Mouse (Mus musculus): ENCODE measurements around the gene Soat2. TPM values are rescaled to one million over a fixed set of nuclear protein-coding genes. Genes with fewer than 3 reads are reported as not detected.

Gene Soat2
- polyA plus RNA-seq, 1 experiment, result 0.43 TPM

DNA sequence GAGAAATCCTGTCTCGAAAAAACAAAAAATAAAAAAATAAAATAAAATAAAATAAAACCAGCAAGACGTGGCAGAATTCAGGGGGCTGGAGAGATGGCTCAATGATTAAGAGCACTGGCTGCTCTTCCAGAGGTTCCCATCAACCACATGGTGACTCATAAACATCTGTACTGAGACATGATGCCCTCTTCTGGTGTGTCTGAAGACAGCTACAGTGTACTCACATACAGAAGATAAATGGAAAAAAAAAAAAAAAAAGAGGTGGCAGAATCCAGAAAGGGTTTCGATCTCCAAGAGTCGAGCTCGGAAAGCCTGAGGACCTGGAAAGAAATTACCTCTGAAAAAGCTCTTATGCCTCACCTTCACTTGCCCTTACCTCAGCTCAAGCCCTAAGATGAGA, 9.2 kb upstream of the Soat2 start:
- no peak overlapping the region for H3ac ChIP-seq (ENCODE audit: control insufficient read depth, insufficient read length)
- H3K4me3 ChIP-seq, result no peak overlapping the region
- no peaks in the 10 kb centered on the region for H3K27me3 ChIP-seq (ENCODE audit: control insufficient read depth, insufficient read depth, insufficient read length)
- no peak overlapping the region for H3K4me2 ChIP-seq (ENCODE audit: low read depth)
- no peak for TF ChIP-seq POLR2AphosphoS2 (IDR thresholded peaks at IDR 0.05; ENCODE audit: insufficient read length, low read depth)
- no peak for TF ChIP-seq CEBPB (IDR thresholded peaks at IDR 0.05; ENCODE audit: insufficient read depth, poor library complexity, severe bottlenecking)
- TF ChIP-seq MYOG (IDR thresholded peaks at IDR 0.05; ENCODE audit: control insufficient read depth in 1 of 3, insufficient read depth in 1 of 3, insufficient read length in 2 of 3, low read depth in 2 of 3), result no peak
- TF ChIP-seq SRF (IDR thresholded peaks at IDR 0.05; ENCODE audit: control insufficient read depth, insufficient read length, low read depth), result no peak
- TF ChIP-seq TCF3 (IDR thresholded peaks at IDR 0.05; ENCODE audit: insufficient read length, low read depth), result no peak
- H3K36me3 ChIP-seq (ENCODE audit: control insufficient read depth, insufficient read depth), result no peaks in the 10 kb centered on the region
- H3K79me2 ChIP-seq (ENCODE audit: control insufficient read depth, insufficient read depth), result no peaks in the 10 kb centered on the region

DNA sequence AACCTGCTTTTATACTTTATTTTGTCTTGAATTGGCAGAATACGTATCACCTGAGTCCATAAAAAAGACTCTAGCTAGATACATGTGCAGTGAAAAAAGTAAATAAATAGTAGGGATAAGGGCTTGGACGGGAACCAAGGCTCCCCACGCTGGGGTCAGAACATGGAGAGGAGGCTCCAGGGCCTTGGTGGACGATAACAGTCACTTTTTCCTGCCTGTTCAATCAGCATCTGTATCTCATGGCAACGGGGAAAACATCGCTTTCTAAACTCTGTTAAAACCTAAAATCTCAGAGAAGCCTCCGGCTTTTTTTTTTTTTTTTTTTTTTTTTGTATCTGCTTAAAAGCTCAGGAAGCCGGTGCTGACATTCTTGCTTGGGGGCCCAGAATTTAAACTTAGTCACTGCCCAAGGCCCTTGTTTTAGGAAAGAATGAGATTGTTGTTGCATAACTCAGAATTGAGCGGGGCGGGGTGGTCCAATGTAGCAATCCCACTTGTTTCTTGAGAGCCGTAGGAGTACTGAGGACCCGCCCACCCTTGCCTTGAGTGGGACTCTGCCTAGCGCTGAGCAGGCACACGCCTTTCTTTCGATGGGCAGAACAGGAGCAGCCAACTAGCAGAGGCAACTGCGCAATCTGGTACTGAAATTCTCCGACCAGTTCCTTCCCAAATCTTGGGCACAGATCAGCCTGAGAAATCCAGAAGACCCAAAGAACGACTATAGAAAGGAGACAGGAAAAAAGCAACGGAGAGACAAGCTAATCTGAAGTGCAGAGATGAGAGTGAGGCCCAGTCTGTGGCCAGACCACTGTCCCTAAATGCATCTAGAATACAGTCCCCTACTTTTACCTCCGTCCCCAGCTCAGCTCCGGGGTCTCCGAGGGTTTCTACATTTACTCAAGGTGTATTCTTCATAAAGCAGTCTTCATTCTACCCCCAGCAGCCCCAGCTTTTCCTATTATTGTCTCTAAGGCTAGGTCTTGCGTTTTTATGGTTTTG, 7.1 kb upstream of the Soat2 start:
- TF ChIP-seq POLR2A (IDR thresholded peaks at IDR 0.05; ENCODE audit: insufficient read length, low read depth), result peak; percentile 50
- TF ChIP-seq REST (IDR thresholded peaks at IDR 0.05; ENCODE audit: insufficient read depth, insufficient read length), result no peak
- TF ChIP-seq CEBPB (IDR thresholded peaks at IDR 0.05; ENCODE audit: insufficient read depth, poor library complexity, severe bottlenecking), result 0 out of 2 replicates have a peak, but pooled peaks have one; percentile 30
- Histone ChIP-seq H3ac (ENCODE audit: control insufficient read depth, insufficient read length) (no peak overlapping the region), H3K36me3 (ENCODE audit: control insufficient read depth, insufficient read depth) (no peaks in the 10 kb centered on the region), H3K27me3 (ENCODE audit: control insufficient read depth, insufficient read depth, insufficient read length) (no peaks in the 10 kb centered on the region), H3K4me3 (peak overlapping the region; percentile 59), H3K4me2 (ENCODE audit: low read depth) (peak overlapping the region; percentile 89), H3K79me2 (ENCODE audit: control insufficient read depth, insufficient read depth) (peaks cover 5% of the 10 kb centered on the region)

DNA sequence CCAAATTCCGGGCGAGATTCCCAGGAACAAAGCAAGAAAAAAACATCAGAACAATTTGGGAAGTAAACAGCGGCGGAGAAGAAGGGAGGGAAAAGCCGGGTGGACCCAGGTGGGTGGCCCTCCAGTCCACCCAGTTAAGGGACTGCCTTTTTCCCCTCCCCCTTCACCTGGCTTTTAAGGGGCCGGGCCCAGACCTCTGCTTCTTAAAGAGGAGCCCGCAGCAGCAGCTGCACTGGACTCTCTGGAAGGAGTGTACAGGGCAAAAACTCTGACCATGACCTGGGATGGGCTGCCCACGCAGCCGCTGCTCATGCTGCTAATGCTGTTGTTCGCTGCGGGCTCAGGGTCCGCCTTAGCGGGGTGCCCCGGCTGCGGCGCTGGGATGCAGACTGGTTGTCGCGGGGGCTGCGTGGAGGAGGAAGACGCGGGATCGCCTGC, 6.0 kb upstream of the Soat2 start, which contains the start of gene Igfbp6:
Gene Igfbp6 (plus strand): TSS at position 89 of the 438 bp plus-strand sequence.
- peak within 1 kb of the TSS; percentile 59 for H3K4me3 ChIP-seq
- TF ChIP-seq TCF3 (IDR thresholded peaks at IDR 0.05; ENCODE audit: insufficient read length, low read depth) (no peak), POLR2AphosphoS2 (IDR thresholded peaks at IDR 0.05; ENCODE audit: insufficient read length, low read depth) (peak; percentile 65), REST (IDR thresholded peaks at IDR 0.05; ENCODE audit: insufficient read depth, insufficient read length) (no peak), USF1 (IDR thresholded peaks at IDR 0.05; ENCODE audit: low read depth) (no peak), TCF12 (IDR thresholded peaks at IDR 0.05; ENCODE audit: insufficient read depth, poor library complexity, severe bottlenecking) (no peak), MYOD1 (IDR thresholded peaks at IDR 0.05; ENCODE audit: control insufficient read depth in 1 of 3, insufficient read length in 2 of 3, low read depth in 2 of 3) (peak; percentile 4 to 69 (median 32)), SRF (IDR thresholded peaks at IDR 0.05; ENCODE audit: control insufficient read depth, insufficient read length, low read depth) (no peak), POLR2A (IDR thresholded peaks at IDR 0.05; ENCODE audit: insufficient read length, low read depth) (peak; percentile 70), MAX (IDR thresholded peaks at IDR 0.05; ENCODE audit: low read depth) (no peak), CEBPB (IDR thresholded peaks at IDR 0.05; ENCODE audit: insufficient read depth, poor library complexity, severe bottlenecking) (no peak), E2F4 (IDR thresholded peaks at IDR 0.05; ENCODE audit: insufficient read depth) (no peak), MYOG (IDR thresholded peaks at IDR 0.05; ENCODE audit: control insufficient read depth in 1 of 3, insufficient read depth in 1 of 3, insufficient read length in 2 of 3, low read depth in 2 of 3) (peak in 2 of 3 experiments; percentile 4 to 78)

DNA sequence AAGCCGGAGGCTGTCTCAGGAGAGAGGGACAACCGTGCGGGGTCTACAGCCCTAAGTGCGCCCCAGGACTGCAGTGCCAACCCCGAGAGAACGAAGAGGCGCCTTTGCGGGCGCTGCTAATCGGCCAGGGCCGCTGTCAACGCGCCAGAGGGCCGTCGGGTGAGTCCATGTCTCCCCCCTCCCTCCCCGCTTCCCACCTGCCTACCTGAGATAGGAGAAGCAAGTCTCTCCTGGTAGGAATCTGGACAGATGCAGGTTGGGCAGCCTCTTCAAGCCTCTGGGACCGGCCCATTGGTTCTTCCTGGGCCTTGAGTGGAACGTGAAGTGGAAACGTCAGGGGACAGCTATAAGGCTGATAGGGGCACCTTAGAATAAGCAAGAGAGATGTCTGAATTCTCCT, 5.6 kb upstream of the Soat2 start:
- peaks cover 5% of the 10 kb centered on the region for H3K79me2 ChIP-seq (ENCODE audit: control insufficient read depth, insufficient read depth)
- peaks cover 3% of the 10 kb centered on the region for H3K36me3 ChIP-seq (ENCODE audit: control insufficient read depth, insufficient read depth)
- peak overlapping the region; percentile 66 for H3ac ChIP-seq (ENCODE audit: control insufficient read depth, insufficient read length)
- peak overlapping the region; percentile 89 for H3K4me2 ChIP-seq (ENCODE audit: low read depth)
- peak overlapping the region; percentile 59 for H3K4me3 ChIP-seq
- TF ChIP-seq SRF (IDR thresholded peaks at IDR 0.05; ENCODE audit: control insufficient read depth, insufficient read length, low read depth), result no peak
- no peak for TF ChIP-seq MAX (IDR thresholded peaks at IDR 0.05; ENCODE audit: low read depth)
- no peak for TF ChIP-seq USF1 (IDR thresholded peaks at IDR 0.05; ENCODE audit: low read depth)
- TF ChIP-seq CEBPB (IDR thresholded peaks at IDR 0.05; ENCODE audit: insufficient read depth, poor library complexity, severe bottlenecking), result no peak
- no peak for TF ChIP-seq E2F4 (IDR thresholded peaks at IDR 0.05; ENCODE audit: insufficient read depth)
- no peak for TF ChIP-seq MYOD1 (IDR thresholded peaks at IDR 0.05; ENCODE audit: control insufficient read depth in 1 of 3, insufficient read length in 2 of 3, low read depth in 2 of 3)
- TF ChIP-seq POLR2AphosphoS2 (IDR thresholded peaks at IDR 0.05; ENCODE audit: insufficient read length, low read depth), result no peak
- H3K27me3 ChIP-seq (ENCODE audit: control insufficient read depth, insufficient read depth, insufficient read length), result no peaks in the 10 kb centered on the region

More for the DNA sequence above, 6.0 kb upstream of the Soat2 start, which contains the start of gene Igfbp6:
- Histone ChIP-seq H3K27me3 (ENCODE audit: control insufficient read depth, insufficient read depth, insufficient read length) (no peaks in the 10 kb centered on the region), H3K4me2 (ENCODE audit: low read depth) (peak within 1 kb of the TSS; percentile 89), H3K36me3 (ENCODE audit: control insufficient read depth, insufficient read depth) (no peaks in the 10 kb centered on the region), H3ac (ENCODE audit: control insufficient read depth, insufficient read length) (peak within 1 kb of the TSS; percentile 66), H3K79me2 (ENCODE audit: control insufficient read depth, insufficient read depth) (peaks cover 5% of the 10 kb centered on the region)

GRCm38 (mm10) chr15:102145330-102145729, 5.0 kb upstream of the Soat2 start:
- Histone ChIP-seq H3K79me2 (ENCODE audit: control insufficient read depth, insufficient read depth) (peaks cover 5% of the 10 kb centered on the region), H3ac (ENCODE audit: control insufficient read depth, insufficient read length) (peak overlapping the region; percentile 66), H3K27me3 (ENCODE audit: control insufficient read depth, insufficient read depth, insufficient read length) (no peaks in the 10 kb centered on the region), H3K4me3 (peak overlapping the region; percentile 59), H3K4me2 (ENCODE audit: low read depth) (peak overlapping the region; percentile 89), H3K36me3 (ENCODE audit: control insufficient read depth, insufficient read depth) (peaks cover 8% of the 10 kb centered on the region)
- no peak for TF ChIP-seq MYOD1 (IDR thresholded peaks at IDR 0.05; ENCODE audit: control insufficient read depth in 1 of 3, insufficient read length in 2 of 3, low read depth in 2 of 3)
- TF ChIP-seq CEBPB (IDR thresholded peaks at IDR 0.05; ENCODE audit: insufficient read depth, poor library complexity, severe bottlenecking), result no peak
- TF ChIP-seq TCF12 (IDR thresholded peaks at IDR 0.05; ENCODE audit: insufficient read depth, poor library complexity, severe bottlenecking), result no peak
- TF ChIP-seq SRF (IDR thresholded peaks at IDR 0.05; ENCODE audit: control insufficient read depth, insufficient read length, low read depth), result no peak
- peak; percentile 78 for TF ChIP-seq POLR2A (IDR thresholded peaks at IDR 0.05; ENCODE audit: insufficient read length, low read depth)
- TF ChIP-seq TCF3 (IDR thresholded peaks at IDR 0.05; ENCODE audit: insufficient read length, low read depth), result no peak
- TF ChIP-seq MYOG (IDR thresholded peaks at IDR 0.05; ENCODE audit: control insufficient read depth in 1 of 3, insufficient read depth in 1 of 3, insufficient read length in 2 of 3, low read depth in 2 of 3), result no peak
- peak; percentile 83 for TF ChIP-seq POLR2AphosphoS2 (IDR thresholded peaks at IDR 0.05; ENCODE audit: insufficient read length, low read depth)
- TF ChIP-seq E2F4 (IDR thresholded peaks at IDR 0.05; ENCODE audit: insufficient read depth), result no peak
- no peak for TF ChIP-seq REST (IDR thresholded peaks at IDR 0.05; ENCODE audit: insufficient read depth, insufficient read length)
